Mouse (Mus musculus) liver, embryonic 14.5 days (tissue): ENCODE data around the gene Scpep1. TPM values are rescaled to one million over a fixed set of nuclear protein-coding genes. Genes with fewer than 3 reads are reported as not detected.

Source experiments
- ATAC-seq: fragments of 200-750 bp; cut with Nextera tagmentation; 2 replicates; pipeline ENCODE4 v1.8.0; 2017; ENCODE audit warnings: moderate number of reproducible peaks, mild to moderate bottlenecking, moderate library complexity; ENCODE audit not compliant: insufficient read depth
- DNase-seq, 3 experiments: peaks; one replicate each; pipeline ENCODE4 v3.0.0-alpha.2; 2012 to 2013; ENCODE audit warnings: low read depth in 3 of 3, low spot score in 3 of 3
- H3K27ac ChIP-seq: fragments of 300-500 bp; sonication (generic); 2 replicates; pipeline ENCODE4 v1.5.1; 2014; ENCODE audit warnings: moderate library complexity, mild to moderate bottlenecking, control low read depth, inconsistent platforms
- H3K27me3 ChIP-seq: fragments of 300-500 bp; sonication (generic); 2 replicates; pipeline ENCODE4 v1.6.1; 2014; ENCODE audit warnings: mild to moderate bottlenecking, low read length, moderate library complexity; ENCODE audit not compliant: control insufficient read depth, insufficient read depth
- H3K36me3 ChIP-seq: fragments of 300-500 bp; sonication (generic); replicated peaks from 2 replicates; pipeline ENCODE4 v1.6.1; 2014; ENCODE audit warnings: low read depth; ENCODE audit not compliant: control insufficient read depth, insufficient read depth
- H3K4me1 ChIP-seq, 2 experiments: fragments of 200-500 bp in 1 of 2; fragments of 300-500 bp in 1 of 2; sonication (generic) in 1 of 2; replicated peaks; 2 replicates each; pipeline ENCODE4 v1.6.1; 2012 to 2014; ENCODE audit warnings: antibody characterized with exemption in 1 of 2, inconsistent platforms in 1 of 2, low read length in 1 of 2; ENCODE audit not compliant: control insufficient read depth in 2 of 2, insufficient read depth in 2 of 2
- H3K4me2 ChIP-seq: fragments of 300-500 bp; sonication (generic); 2 replicates; pipeline ENCODE4 v1.6.1; 2014; ENCODE audit warnings: low read depth, mild to moderate bottlenecking, control low read depth, moderate library complexity
- H3K4me3 ChIP-seq, 2 experiments: fragments of 200-500 bp in 1 of 2; fragments of 300-500 bp in 1 of 2; sonication (generic) in 1 of 2; 2 replicates each; pipeline ENCODE4 v1.5.1; 2012 to 2014; ENCODE audit warnings: low read depth in 2 of 2, low read length in 2 of 2, mild to moderate bottlenecking in 2 of 2, control low read depth in 1 of 2, inconsistent platforms in 1 of 2, moderate library complexity in 1 of 2; ENCODE audit not compliant: insufficient read depth in 1 of 2
- H3K9ac ChIP-seq: fragments of 300-500 bp; sonication (generic); replicated peaks from 2 replicates; pipeline ENCODE4 v1.6.1; 2014; ENCODE audit warnings: mild to moderate bottlenecking, control low read depth, moderate library complexity
- H3K9me3 ChIP-seq: fragments of 300-500 bp; sonication (generic); 2 replicates; pipeline ENCODE4 v1.6.1; 2016; ENCODE audit warnings: low read length, mixed read lengths; ENCODE audit not compliant: control insufficient read depth
- CTCF ChIP-seq: IDR thresholded peaks from 2 replicates; pipeline ENCODE4 v1.5.1; 2016; ENCODE audit warnings: antibody characterized with exemption, low read depth, control low read depth
- EP300 ChIP-seq: IDR thresholded peaks from 2 replicates; pipeline ENCODE4 v1.6.1; 2016; ENCODE audit warnings: antibody characterized with exemption, low read depth
- WGBS: fragments of 180-500 bp; shearing (Covaris S2); extraction: QIAGEN DNeasy Blood & Tissue Kit; methylation state at CpG from one replicate; pipeline ENCODE4 v1.1.7; 2014; ENCODE audit not compliant: insufficient replicate concordance; 5-methylcytosine and 5-hydroxymethylcytosine counted together
- polyA plus RNA-seq, 2 experiments: library from polyadenylated mRNA; depleted of rRNA in 1 of 2; stranded (reverse) in 1 of 2; unstranded in 1 of 2; fragments of >200 nt; fragmentation: Nextera tagmentation in 1 of 2; extraction: Ambion mirVana in 1 of 2; gene quantifications; 2 replicates each; pipeline versions ENCODE4 v1.2.1 to v1.2.3; 2012 to 2014

Scpep1 gene
- polyA plus RNA-seq (2012; rRNA removed) = 11.3 and 15.9 TPM in 2 replicates
- 35.1 and 37.7 TPM in 2 replicates for polyA plus RNA-seq (2014; fragmentation: Nextera tagmentation; extraction: Ambion mirVana)

GRCm38 (mm10) chr11:88955217-88955969, at the start of gene Scpep1:
Gene Scpep1 (minus strand): TSS chr11:88955465.
- ATAC-seq (peak; percentile 89), DNase-seq (peak; percentile 86 to 89 (median 88))
- H3K36me3 ChIP-seq = no peaks in the 10 kb centered on the region; the same call in 1 of the 2 replicates
- no peaks in the 10 kb centered on the region for H3K9me3 ChIP-seq
- H3K4me1 ChIP-seq = peaks cover 6 to 18% of the 10 kb centered on the region in 2 experiments
- no peaks in the 10 kb centered on the region for H3K27me3 ChIP-seq
- 5% methylated on average over 34 of the region's 34 CpGs for WGBS
- H3K4me2 ChIP-seq = peak within 1 kb of the TSS; percentile 77
- peak within 1 kb of the TSS; percentile 53 for H3K9ac ChIP-seq
- TF ChIP-seq EP300 (no peak), CTCF (peak; percentile 90)
- H3K27ac ChIP-seq = no peak within 1 kb of the TSS
- peak within 1 kb of the TSS; percentile 58 to 78 for H3K4me3 ChIP-seq

GRCm38 (mm10) chr11:89003726-89004125, 48.5 kb upstream of the Scpep1 start:
- no peak overlapping the region for H3K27ac ChIP-seq
- DNase-seq = no peak

GRCm38 (mm10) chr11:89003078-89003477, 47.8 kb upstream of the Scpep1 start:
- Histone ChIP-seq H3K4me3 (peak overlapping the region; percentile 29 to 32; a peak in 2 of 4 replicates), H3K9ac (no peak overlapping the region), H3K27me3 (no peaks in the 10 kb centered on the region), H3K9me3 (no peaks in the 10 kb centered on the region), H3K4me2 (peak overlapping the region; percentile 92), H3K4me1 (peaks cover 12 to 32% of the 10 kb centered on the region in 2 experiments), H3K27ac (no peak overlapping the region; the same call in 1 of the 2 replicates), H3K36me3 (peaks cover 30% of the 10 kb centered on the region)
- TF ChIP-seq CTCF (no peak), EP300 (no peak)
- WGBS = 60% methylated on average over 6 of the region's 6 CpGs
- ATAC-seq (no peak), DNase-seq (no peak)

More at GRCm38 (mm10) chr11:89003726-89004125, 48.5 kb upstream of the Scpep1 start:
- Histone ChIP-seq H3K9me3 (no peaks in the 10 kb centered on the region), H3K36me3 (peaks cover 35% of the 10 kb centered on the region), H3K27me3 (no peaks in the 10 kb centered on the region), H3K4me2 (peak overlapping the region; percentile 92), H3K4me3 (no peak overlapping the region), H3K4me1 (peaks cover 8 to 32% of the 10 kb centered on the region in 2 experiments), H3K9ac (no peak overlapping the region)
- no peak for ATAC-seq
- 68% methylated on average over 4 of the region's 4 CpGs for WGBS
- TF ChIP-seq CTCF (no peak), EP300 (no peak)

- TF ChIP-seq CTCF = no peak
- TF ChIP-seq EP300 = no peak
- H3K27ac ChIP-seq = peak overlapping the region; percentile 9
- H3K36me3 ChIP-seq = peaks cover 28% of the 10 kb centered on the region
- H3K4me2 ChIP-seq = peak overlapping the region; percentile 92
- H3K4me3 ChIP-seq = peak overlapping the region; percentile 29 to 32; a peak in 2 of 4 replicates
- no peaks in the 10 kb centered on the region for H3K27me3 ChIP-seq
- DNase-seq = no peak
- ATAC-seq = no peak
- WGBS = 86% methylated on average over 5 of the region's 5 CpGs
- H3K9ac ChIP-seq = peak overlapping the region; percentile 29; the same call in 1 of the 2 replicates
- peaks cover 14 to 32% of the 10 kb centered on the region in 2 experiments for H3K4me1 ChIP-seq
- H3K9me3 ChIP-seq = no peaks in the 10 kb centered on the region
These were observed 47.4 kb upstream of the Scpep1 start for GRCm38 (mm10) chr11:89002621-89003020.

GRCm38 (mm10) chr11:89002068-89002467, 46.8 kb upstream of the Scpep1 start:
- ATAC-seq (no peak), DNase-seq (no peak)
- Histone ChIP-seq H3K4me1 (peaks cover 14 to 32% of the 10 kb centered on the region in 2 experiments), H3K27me3 (no peaks in the 10 kb centered on the region), H3K4me2 (peak overlapping the region; percentile 92), H3K9me3 (no peaks in the 10 kb centered on the region), H3K36me3 (peaks cover 23% of the 10 kb centered on the region), H3K27ac (no peak overlapping the region; the same call in 1 of the 2 replicates), H3K4me3 (peak overlapping the region; percentile 29 to 32), H3K9ac (no peak overlapping the region)
- 79% methylated on average over 5 of the region's 5 CpGs for WGBS
- TF ChIP-seq EP300 (no peak), CTCF (no peak)
